Mouse (Mus musculus): ENCODE data around the gene Map3k20. TPM values are rescaled to one million over a fixed set of nuclear protein-coding genes. Genes with fewer than 3 reads are reported as not detected.

The Map3k20 gene
- total RNA-seq, 2 experiments from 2014 or later, result 202 to 229 TPM

DNA sequence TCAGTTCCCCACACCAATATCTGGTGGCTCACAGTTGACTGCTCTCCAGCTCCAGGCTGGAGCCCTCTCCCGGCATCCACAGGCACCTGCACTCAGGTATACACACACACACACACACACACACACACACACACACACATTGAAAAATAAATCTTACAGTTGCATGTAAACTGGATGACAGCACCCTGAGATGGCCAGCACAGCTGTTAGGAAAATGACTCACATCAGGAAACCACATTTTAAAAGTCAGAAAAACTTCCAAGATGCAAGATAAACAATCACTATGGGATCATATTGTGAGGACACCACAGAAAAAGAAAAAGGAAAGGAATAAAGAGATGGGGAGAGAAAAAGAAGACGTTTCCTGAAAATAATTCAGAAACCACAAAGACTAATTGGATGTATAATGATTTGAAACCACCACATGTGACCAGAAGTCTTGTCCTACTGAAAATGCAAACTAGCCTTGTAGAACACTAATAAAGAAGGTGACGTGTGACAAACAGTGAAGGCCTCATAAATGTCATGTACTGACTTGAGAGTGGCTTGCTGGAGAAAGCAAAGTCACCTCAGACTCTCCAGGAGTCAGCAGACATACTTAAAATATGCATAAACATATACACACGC lies 7.1 kb upstream of the Map3k20 start:
- DNase-seq (ENCODE audit: low spot score in 2 of 2), result no peak

DNA sequence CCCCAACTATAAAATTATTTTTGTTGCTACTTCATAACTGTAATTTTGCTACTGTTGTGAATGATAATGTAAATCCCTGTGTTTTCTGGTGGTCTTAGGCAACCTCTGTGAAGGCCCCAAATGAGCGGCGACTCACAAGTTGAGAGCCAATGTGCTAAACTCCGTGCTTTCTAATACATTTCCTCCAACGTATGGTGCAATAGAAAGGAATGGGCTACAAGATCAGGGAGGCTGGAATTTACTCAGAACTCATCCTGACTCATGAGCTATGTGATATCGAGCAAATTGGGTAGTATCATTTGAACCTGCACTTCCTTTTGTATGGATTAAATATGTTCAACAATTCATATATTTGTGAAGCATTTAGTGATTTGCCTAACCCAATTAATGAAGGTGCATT lies 4.9 kb upstream of the Map3k20 start:
- DNase-seq (ENCODE audit: low spot score in 2 of 2), result no peak

DNA sequence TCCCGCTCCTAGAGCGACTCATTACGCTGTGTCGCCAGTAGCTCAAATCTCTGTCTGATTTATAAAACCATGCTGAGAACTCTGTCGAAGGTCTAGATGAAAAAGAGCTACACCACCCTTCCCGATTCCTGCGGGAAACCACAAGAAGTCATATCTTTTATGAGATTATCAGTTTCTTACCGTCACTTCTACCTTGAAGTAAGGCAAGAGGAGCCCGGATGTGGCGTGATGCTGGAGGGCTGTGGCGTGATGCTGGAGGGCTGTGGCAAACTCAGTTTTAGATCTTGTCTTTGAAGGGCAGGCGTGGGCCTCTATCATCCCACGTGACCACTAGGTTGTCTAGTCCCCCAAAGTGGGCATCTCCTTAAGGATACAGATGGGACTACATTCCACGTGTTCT lies 3.5 kb upstream of the Map3k20 start:
- DNase-seq (ENCODE audit: low spot score in 2 of 2), result no peak

DNA sequence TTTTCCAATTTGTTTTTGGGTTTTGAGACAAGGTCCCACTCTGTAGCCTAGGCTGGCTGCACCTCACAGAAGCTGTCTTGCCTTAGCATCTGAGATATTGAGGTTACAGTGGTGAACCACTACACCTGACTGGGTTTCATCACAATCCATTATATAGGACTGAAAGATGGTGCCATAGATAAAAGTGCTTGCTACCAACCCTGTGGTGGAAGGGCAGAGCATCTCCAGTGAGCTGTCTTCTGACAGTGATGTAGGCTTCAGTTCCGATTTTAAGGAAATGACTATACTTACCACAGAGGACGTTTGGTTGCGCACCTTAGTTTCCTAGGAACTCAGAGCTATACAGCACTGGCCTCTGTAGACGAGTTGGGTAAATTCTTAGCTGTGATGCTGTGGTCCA lies 2.7 kb upstream of the Map3k20 start:
- no peak for DNase-seq (ENCODE audit: low spot score in 2 of 2)

DNA sequence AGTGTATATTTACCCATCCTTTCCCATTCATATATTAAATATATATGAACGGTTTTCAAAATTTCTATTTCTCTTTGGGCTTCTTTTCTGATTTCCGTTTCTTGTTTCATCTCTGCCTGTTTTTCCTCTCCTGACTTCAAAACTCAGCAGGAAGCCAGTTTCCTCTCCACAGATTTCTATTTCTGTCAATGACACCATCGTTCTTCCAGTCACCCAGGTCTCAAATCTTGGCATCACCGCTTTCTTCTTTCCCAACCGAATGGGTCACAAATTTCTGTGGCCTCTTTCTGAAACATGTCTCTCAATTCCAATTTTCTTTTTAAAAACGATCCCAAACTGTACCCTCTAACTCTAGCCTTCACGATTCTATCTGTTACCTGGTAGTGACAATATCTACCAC lies 748 bp upstream of the Map3k20 start:
- no peak for DNase-seq (ENCODE audit: low spot score in 2 of 2)

DNA sequence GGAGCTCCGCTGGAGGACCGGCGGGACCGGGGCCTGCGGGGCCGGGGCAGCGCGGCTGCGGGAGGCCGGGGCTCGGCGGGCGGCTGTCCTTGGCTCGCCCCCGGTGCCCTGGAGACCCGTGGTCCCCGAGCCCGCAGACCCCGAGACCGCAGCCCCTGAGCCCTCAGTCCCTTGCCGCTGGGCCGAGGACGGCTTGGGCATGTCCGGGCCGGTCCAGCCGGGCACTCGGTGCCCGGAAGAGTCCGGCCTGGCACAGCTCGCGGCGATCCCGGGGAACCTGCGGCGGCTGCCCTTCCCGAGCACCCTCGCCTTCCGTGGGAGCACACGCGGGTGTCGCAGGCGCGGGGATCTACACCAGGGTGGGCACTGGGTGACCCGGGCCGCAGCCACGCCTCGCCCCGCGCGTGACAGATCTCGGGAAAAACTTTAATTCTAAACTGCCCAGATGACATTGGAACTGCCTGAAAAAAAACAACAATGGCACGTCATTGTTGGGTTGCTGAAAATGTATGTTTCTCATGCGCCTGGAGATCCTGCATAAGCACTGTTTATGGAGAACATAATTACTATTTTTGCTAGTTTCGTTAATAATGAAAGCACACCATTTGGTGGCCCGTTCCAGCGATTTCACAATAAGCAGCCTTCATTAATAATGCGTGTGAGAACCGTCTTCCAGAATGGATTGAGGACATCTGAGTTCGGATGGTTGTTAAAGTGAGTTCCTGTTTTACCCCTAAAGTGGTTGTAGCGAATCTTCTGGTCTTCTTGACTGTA lies 638 bp downstream of the Map3k20 start:
- peak; percentile 23 to 47 for DNase-seq (ENCODE audit: low spot score in 2 of 2)

DNA sequence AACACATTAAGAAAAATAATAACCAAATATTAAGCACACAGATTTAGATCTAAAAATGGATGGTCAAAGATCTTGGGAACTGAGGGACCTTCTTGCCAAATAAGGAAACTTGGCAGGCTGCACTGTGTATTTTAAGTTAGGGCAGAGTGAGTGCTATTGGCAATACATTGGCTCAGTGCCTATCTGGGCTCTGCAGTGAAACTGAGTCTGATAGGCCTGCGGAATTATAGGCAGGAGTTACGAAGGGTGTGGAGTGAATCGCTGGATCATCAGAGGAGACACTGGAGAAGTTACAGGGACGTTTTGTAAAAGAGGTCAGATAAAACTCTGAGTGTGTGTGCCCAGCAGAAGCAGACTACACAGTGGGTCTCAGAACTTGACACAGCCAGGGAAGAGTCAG lies 1.7 kb downstream of the Map3k20 start:
- no peak for DNase-seq (ENCODE audit: low spot score in 2 of 2)

DNA sequence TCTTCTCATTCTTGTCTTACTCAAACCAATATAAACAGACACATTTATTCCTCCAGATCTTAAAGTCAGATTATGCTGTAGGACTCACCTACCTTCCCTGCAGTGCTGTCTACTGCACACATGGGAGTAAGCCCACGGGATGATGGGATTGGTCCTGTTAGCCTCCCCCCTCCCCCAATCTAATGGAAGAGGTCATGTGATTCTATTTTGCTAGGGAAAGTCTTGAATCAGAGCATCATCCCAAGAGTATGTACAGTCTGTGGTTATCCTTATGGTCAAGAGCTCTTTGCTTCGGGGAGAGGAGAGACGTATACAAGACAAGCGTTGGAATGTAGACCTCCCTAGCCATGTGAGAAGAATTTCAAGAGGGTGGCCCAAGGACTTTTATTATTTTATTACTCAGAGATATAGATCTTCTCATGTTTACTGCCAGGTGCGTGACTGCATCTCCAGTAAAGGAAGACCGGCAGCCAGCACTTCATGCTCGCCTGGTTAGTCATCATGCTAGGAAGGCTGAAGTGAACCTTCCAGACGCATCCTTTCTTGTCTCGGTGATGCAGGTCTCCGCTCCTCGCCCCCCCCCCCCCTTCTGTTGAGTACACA lies 3.6 kb downstream of the Map3k20 start:
- DNase-seq (ENCODE audit: low spot score in 2 of 2), result no peak

DNA sequence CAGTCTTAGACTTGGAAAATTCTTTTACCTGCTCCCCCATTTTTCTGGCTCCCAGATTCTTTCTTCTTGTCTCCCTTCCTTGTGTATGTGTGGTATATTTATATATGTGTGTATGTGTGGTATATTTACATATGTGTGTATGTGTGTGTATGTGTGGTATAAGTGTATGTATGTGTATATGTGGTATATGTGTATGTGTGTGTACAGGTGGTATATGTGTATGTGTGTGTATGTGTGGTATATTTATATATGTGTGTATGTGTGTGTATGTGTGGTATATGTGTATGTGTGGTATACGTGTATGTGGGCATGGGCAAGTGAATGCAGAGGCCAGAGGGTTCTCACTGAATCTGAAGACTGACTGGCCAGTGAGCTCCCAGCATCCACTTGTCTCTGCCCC lies 5.7 kb downstream of the Map3k20 start:
- no peak for DNase-seq (ENCODE audit: low spot score in 2 of 2)

DNA sequence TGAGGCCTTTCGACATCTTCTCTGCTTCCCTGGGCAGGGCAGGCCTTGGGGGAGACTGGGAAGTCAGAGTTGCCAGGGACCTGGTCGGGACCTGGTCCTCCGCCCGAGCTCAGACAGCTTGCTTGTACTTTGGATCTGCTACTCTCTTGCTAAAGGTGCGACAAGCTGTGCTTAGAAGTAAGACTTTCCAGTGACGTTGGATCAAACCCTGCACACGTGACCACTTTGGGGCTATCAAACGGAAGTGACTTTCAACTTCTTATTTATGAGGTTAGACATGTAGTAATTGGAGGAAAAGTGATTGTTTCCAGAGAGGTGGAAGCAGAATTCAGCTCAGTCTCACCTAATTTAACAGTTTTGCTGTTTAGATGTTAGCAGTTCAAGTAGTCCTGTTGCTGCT lies 7.1 kb downstream of the Map3k20 start:
- DNase-seq (ENCODE audit: low spot score in 2 of 2), result no peak

DNA sequence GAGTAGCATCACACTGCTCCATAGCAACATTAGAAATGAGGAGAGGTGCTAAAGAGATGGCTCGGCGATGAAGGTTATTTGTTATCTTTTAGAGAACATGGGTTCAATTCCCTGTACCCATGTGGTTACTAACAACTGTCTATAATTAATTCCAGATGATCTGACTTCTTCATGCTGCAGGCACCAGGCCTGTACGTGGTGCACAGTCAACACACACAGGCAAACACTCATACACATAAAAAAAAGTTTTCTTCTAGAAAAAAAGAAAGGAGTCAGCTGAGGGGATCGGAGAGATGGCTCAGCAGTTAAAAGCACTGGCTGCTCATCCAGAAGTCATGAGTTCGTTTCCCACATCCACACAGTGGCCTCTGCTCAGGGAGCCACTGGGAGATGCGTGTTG lies 9.6 kb downstream of the Map3k20 start:
- DNase-seq (ENCODE audit: low spot score in 2 of 2), result no peak

DNA sequence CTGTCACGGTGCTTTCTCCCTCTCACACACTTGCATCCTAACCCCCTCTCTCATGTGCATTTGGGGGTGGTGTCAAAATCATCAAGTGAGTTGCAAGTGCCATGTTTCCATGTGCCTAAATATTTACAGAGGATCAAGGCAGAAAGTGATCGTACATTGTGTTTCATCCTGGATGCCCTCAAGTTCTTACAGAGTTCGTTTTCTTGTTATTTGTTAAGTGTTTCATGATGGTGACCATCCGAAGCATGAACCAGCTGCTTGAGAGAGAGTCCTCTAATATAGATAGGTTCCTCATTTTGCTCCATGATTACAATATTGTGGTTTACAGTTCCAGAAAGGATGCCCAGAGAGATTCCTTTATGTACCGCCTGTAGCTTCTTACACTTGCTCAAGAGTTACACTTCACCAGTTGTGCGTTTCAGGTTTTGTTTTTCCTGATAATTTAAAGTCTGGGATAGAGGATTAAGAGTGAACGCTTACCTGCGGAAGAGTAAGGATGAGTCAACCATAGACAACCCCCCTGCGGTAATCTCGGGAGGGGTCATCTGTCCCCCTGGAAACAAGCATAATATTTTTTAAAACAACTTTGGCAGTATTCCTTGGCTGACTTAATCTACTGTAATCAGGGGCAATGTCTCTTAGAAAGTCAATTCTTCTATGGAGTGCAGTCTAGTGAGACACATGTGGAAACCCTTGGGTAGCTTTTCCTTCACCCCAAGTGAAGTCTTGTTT lies 11.7 kb downstream of the Map3k20 start:
- no peak for DNase-seq (ENCODE audit: low spot score in 2 of 2)

DNA sequence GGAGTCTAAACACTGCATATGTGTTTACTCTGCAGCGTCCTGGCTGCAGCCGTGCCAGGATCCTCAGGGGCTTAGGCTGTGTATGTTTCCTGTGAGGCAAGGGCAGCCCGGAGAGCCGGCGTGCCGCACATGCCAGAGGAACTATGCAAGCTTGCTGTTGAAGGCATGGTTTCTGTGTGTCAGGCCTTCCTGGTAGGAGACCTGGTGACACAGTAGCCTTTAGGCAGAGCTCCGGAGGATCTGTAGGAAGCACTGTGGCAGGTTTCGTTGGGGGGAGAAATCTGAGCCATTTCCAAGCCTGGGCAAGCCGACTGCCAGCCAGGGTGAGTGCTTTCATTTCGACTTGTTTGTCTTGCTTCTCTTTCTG lies 12.3 kb downstream of the Map3k20 start:
- DNase-seq (ENCODE audit: low spot score in 2 of 2), result peak in 1 of 2 experiments; percentile 43

DNA sequence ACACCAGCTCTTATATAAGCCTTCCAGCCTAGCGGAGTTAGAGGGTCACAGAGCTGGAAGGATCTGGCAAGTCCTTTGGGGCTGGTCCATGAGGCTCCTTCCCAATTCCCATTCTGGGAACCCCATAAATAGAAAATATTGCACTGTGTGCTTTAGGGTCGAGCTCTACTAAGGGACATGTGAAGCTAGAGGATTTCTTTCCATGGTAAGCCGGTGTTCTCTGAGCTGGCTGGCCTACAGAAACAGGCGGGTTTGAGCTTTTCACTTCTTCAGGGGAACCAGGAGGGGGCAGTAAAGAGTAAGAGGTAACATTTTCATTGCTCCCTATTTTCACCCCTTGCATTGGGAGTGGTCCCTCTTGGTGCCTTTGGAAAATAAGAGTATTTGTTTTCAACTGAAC lies 13.0 kb downstream of the Map3k20 start:
- DNase-seq (ENCODE audit: low spot score in 2 of 2), result no peak

DNA sequence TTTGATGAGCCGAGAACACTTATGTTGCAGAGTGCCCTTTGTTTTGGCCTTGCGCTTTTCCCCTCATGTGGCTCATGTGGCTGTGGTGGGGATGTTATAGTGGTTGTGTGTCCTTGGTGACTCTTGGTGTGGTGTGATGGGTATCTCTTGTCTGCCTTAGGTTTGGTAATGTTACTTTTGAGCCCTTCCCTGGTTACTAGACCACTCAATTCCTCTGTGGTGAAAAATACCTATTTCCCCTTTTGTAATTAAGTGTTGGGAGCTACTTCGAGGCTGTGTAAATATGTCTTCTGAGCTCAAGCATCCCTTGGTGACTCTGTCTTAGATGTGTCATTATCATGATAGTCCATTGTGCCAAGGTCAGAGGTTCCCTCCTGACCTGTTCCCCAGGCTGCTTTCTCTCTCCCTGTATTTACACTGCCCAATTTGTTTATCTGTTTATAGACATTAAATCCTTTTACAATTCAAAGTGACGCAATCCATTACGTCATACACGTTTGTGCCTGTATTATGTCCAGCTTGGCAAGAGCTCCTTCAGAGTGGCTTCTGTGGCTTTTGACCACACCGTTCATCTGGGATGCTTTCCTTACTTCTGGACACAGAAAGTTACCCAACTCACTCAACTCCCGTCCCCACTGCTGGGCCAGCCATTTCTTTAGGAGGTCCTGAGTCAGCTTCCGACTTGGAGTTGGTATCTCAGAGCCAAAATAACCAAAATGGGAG lies 15.9 kb downstream of the Map3k20 start:
- no peak for DNase-seq (ENCODE audit: low spot score in 2 of 2)

DNA sequence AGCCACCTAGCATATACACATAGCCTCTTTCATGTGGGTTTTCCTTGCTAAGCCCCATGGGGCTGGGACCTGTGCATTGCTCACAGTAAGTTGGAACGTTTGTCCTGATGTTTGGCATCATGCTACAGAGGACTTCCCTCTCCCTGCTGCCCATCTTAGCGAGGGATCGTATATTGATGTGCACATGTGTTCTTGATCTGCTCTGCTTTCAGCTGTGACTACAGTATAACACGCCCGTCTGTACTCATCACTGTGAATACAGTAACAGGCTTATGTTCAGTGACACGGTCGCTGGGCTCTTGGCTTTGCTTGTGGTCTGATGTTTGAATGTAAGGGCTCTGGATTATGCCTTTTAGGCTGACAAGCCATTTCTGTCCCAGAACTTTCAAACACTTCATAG lies 20.3 kb downstream of the Map3k20 start:
- no peak for DNase-seq (ENCODE audit: low spot score in 2 of 2)

DNA sequence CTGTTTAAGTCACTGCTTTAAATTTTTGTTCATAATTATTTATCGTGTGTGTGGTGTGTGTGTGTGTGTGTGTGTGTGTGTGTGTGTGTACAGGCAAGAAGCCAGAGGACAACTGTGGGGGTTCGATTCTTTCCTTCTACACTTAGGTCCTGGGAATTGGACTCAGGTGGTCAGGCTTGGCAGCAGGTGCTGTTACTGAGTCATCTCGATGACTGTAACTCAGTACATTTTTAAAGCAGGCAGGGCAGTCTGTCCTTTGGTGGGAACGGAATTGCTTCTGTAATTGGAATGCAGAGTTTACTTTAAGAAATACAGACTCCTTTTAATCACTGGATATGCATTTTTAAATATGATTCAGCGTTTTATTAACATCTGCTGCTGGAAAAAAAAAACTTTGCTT lies 22.9 kb downstream of the Map3k20 start:
- DNase-seq (ENCODE audit: low spot score in 2 of 2), result no peak

DNA sequence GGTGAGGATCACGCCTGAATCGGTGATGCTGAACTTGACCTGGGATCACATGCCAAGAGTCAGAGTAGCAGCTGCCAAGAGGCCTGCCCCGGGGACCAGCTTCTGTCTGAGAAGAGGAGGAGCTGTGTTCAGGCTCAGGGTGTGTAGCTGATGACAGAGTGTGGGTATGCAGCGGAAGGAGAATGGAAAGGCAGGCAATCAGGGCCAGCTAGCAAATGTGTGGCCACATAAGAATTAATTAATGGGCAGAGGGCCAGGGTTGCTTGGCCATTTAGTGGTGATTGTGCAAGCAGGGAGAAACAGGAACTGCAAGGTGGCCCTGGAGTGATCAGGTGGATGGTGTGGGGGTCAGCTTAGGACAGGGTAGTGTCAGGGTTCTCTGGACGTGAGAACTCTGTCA lies 23.5 kb downstream of the Map3k20 start:
- DNase-seq (ENCODE audit: low spot score in 2 of 2), result no peak

DNA sequence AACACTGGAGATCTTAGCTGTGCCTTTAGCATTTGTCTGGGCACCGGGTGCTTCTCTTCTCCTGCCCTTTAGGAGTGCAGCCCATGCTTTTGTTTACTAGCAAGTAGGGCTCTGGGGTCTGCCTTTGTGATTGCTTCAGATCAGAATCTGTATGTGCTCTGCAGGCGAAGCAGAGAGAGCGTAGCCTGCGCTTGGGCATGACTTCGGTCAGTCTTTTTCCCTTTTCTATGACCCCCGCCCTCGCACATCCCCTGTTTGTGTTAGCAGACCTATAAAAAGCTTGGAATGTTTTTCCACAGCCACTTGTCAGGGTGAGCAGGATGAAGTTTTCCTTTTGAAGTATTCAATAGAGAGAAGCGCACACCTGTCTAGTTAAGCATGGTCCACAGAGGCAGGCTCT lies 26.0 kb downstream of the Map3k20 start:
- no peak for DNase-seq (ENCODE audit: low spot score in 2 of 2)

DNA sequence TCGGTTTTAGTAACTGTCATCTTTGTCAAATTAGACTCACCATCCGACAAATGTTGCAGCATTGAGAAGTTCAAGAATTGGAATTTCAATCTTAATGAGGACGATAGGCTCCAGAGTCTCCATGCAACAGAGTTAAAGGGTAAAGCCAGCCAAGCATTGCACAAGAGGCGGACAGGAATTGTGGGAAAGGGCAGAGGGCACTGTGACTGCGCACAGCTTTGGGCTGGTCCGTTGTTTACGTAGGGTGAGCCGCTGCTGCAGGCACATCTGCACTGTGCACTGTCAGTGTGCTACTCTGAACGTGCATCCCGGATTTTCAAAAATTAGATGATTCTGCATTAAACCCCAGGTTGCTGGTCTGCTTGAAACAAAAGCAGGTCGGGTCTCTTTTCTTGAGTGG lies 27.9 kb downstream of the Map3k20 start:
- no peak for DNase-seq (ENCODE audit: low spot score in 2 of 2)

DNA sequence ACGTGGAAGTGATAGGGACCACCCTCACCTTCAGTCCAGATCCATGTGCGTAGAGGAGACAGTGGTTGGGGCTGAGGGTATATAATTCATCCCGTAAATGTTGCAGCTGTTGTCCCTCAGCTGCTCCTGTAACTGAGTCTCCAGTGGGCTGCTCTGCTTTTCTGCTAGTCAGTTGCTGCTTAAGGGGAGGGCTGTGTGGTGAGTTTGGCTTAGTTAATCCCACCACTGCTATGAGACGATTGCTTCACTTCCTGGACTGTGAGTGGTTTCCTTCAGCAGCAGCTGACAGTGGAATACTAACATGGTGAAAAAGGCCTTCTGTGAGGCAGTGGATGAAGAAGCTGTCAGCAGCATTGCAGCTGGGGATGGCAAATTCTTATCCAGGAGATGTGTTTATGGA lies 33.0 kb downstream of the Map3k20 start:
- DNase-seq (ENCODE audit: low spot score in 2 of 2), result no peak
